Mouse (Mus musculus) heart, embryonic 13.5 days (tissue): Measurements from ENCODE around the gene Syngap1. TPM values are rescaled to one million over a fixed set of nuclear protein-coding genes. Genes with fewer than 3 reads are reported as not detected.

Source experiments
- ATAC-seq: fragments of 200-750 bp; cut with Nextera tagmentation; 2 replicates; pipeline ENCODE4 v1.8.0; 2017; ENCODE audit warnings: moderate TSS enrichment; ENCODE audit not compliant: insufficient number of reproducible peaks, low FRiP score, low TSS enrichment; ENCODE audit errors: extremely low read depth
- H3K27ac ChIP-seq: fragments of 300-500 bp; sonication (generic); replicated peaks from 2 replicates; pipeline ENCODE4 v1.5.1; 2015; ENCODE audit warnings: moderate library complexity, mild to moderate bottlenecking, inconsistent platforms
- H3K27me3 ChIP-seq: fragments of 300-500 bp; sonication (generic); replicated peaks from 2 replicates; pipeline ENCODE4 v1.6.1; 2015; ENCODE audit warnings: mild to moderate bottlenecking, inconsistent platforms
- H3K36me3 ChIP-seq: fragments of 300-500 bp; sonication (generic); 2 replicates; pipeline ENCODE4 v1.6.1; 2015; ENCODE audit warnings: mild to moderate bottlenecking, inconsistent platforms
- H3K4me1 ChIP-seq: fragments of 300-500 bp; sonication (generic); 2 replicates; pipeline ENCODE4 v1.6.1; 2015; ENCODE audit warnings: inconsistent platforms
- H3K4me2 ChIP-seq: fragments of 300-500 bp; sonication (generic); 2 replicates; pipeline ENCODE4 v1.6.1; 2015; ENCODE audit warnings: inconsistent platforms, mild to moderate bottlenecking, moderate library complexity
- H3K4me3 ChIP-seq: fragments of 300-500 bp; sonication (generic); 2 replicates; pipeline ENCODE4 v1.5.1; 2015; ENCODE audit warnings: moderate library complexity, mild to moderate bottlenecking, inconsistent platforms
- H3K9ac ChIP-seq: fragments of 300-500 bp; sonication (generic); 2 replicates; pipeline ENCODE4 v1.6.1; 2015; ENCODE audit warnings: inconsistent platforms, mild to moderate bottlenecking, moderate library complexity
- H3K9me3 ChIP-seq: fragments of 300-500 bp; sonication (generic); 2 replicates; pipeline ENCODE4 v1.6.1; 2016; ENCODE audit warnings: inconsistent platforms
- WGBS: fragments of 180-500 bp; shearing (Covaris S2); methylation state at CpG from one replicate; pipeline ENCODE4 v1.1.7; 2015; ENCODE audit warnings: mixed read lengths; 5-methylcytosine and 5-hydroxymethylcytosine counted together
- polyA plus RNA-seq: library from polyadenylated mRNA; unstranded; fragments of >200 nt; fragmentation: Nextera tagmentation; extraction: Ambion mirVana; gene quantifications from 2 replicates; pipeline ENCODE4 v1.2.1, GENCODE M21; 2015

Gene Syngap1
- polyA plus RNA-seq, 1 experiment from 2014 or later, result 2.0 TPM

DNA sequence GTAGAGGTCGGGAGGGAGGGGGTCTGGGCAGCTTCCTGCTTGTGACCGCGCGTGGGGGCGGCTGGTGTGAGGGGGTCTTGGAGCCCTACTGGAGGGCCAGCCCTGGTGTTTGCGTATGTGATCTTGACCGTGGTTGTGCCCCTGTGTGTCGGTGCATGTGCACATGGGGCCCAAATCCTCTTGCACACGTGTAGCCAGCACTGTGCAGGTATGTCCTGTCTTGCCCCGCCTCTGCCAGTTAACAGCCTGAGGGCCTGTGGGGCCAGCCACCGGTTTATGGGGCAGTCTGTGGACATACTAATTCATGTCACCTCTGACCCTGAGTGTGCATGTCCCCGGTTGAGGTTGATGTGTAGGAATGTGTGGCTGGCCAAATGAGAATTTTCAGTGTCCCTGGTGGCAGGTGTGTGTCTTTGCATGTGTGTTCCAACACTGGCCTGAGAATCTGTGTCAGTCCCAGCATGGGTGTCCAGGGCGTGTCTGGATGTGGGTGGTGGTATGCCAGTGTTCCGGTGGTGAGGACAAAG, 8.1 kb downstream of the Syngap1 start:
- no peaks in the 10 kb centered on the region for H3K9me3 ChIP-seq
- H3K36me3 ChIP-seq, result no peaks in the 10 kb centered on the region
- WGBS, result 11% methylated on average over 13 of the region's 14 CpGs
- peaks cover 79% of the 10 kb centered on the region for H3K4me1 ChIP-seq
- peaks cover 3% of the 10 kb centered on the region; the same call in 1 of the 2 replicates for H3K27me3 ChIP-seq
- ATAC-seq, result no peak
- H3K27ac ChIP-seq, result peak overlapping the region; percentile 74
- H3K4me3 ChIP-seq, result peak overlapping the region; percentile 79
- peak overlapping the region; percentile 94 for H3K9ac ChIP-seq
- peak overlapping the region; percentile 96 for H3K4me2 ChIP-seq

DNA sequence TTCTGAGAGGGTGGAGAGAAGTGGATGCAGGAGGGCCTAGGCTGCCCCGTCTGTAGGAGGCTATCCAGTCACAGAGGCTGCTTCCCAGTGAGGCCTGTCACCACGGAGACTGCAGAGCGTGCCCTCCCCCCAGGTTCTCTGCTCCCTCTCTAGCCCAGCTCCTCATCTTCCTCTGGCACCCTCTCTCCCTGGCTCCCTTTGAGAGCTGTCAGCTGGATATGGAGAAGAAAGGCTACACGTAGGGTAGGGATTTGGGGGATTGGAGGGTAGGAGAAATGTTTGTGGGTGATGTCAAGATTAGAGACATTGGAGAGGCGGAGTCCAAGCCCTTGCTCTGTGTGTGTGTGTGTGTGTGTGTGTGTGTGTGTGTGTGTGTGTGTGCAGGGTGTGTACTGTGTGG, 8.8 kb downstream of the Syngap1 start:
- no peak for ATAC-seq
- H3K36me3 ChIP-seq, result peaks cover under 1% of the 10 kb centered on the region; the same call in 1 of the 2 replicates
- no peaks in the 10 kb centered on the region for H3K9me3 ChIP-seq
- 50% methylated on average over 5 of the region's 5 CpGs for WGBS
- H3K4me1 ChIP-seq, result peaks cover 87% of the 10 kb centered on the region
- H3K9ac ChIP-seq, result peak overlapping the region; percentile 94
- H3K4me2 ChIP-seq, result peak overlapping the region; percentile 96
- H3K27ac ChIP-seq, result peak overlapping the region; percentile 74
- peaks cover 3% of the 10 kb centered on the region; the same call in 1 of the 2 replicates for H3K27me3 ChIP-seq
- peak overlapping the region; percentile 79 for H3K4me3 ChIP-seq

DNA sequence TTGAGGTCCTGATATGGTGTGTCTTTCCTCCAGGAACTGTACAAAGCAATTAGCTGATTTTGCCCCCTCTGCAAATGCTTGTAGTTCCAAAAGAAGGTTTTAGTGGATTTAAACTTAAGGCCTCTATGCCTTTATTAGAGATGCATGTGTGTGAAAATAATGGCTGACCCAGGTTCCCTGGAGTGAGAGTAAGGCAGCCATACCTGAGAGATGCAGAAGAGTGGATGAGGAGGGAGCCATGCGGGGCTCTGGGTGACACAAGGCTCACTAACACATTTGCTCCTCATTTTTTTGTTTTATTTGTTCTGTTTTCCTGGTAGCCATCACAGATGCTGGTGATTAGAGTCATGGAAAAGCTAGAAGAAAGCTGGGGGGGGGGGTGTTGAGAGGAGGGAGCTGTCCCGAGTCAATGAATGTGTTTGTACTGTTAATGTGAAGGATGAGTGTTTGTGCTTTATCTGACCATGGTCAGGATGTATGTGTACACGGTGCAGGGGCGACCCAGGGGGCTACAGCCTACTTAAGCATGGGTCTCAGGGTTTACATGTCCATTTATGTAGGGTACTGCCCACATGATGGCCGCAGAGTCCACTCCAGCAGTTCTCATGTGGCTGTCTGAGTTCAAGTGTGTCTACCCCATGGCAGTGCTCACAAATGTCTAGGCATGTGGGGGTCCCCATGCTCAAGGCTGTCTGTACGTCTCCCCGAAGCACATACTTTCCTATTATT, 9.7 kb downstream of the Syngap1 start:
- peaks cover 89% of the 10 kb centered on the region for H3K4me1 ChIP-seq
- no peaks in the 10 kb centered on the region for H3K9me3 ChIP-seq
- H3K36me3 ChIP-seq, result peaks cover 9% of the 10 kb centered on the region; the same call in 1 of the 2 replicates
- peak overlapping the region; percentile 64 for H3K4me2 ChIP-seq
- H3K4me3 ChIP-seq, result peak overlapping the region; percentile 48
- H3K27ac ChIP-seq, result peak overlapping the region; percentile 54
- peak overlapping the region; percentile 79 for H3K9ac ChIP-seq
- ATAC-seq, result no peak
- no peaks in the 10 kb centered on the region; the same call in 1 of the 2 replicates for H3K27me3 ChIP-seq
- WGBS, result 35% methylated on average over 7 of the region's 7 CpGs

DNA sequence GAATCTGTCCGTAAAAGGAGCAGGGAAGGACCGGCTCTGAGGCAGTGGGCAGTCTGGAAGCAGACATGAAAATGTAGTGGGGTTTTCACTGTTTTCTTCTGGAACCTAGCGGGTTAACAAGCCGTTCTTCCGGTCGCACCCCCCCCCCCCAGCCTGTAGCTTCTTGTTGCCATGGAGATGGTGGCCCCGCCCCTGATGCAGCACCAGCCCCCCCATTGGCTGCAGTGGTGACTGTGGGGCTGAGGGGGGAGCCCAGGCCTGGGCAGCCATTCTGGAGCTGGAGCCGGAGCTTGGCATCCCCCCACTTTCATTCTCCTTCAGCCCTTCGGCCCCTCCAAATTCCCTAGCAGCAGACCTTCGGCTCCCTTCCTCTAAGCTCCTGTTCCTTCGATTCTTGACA, 10.4 kb downstream of the Syngap1 start:
- WGBS, result 1% methylated on average over 11 of the region's 11 CpGs
- Histone ChIP-seq H3K27ac (peak overlapping the region; percentile 95), H3K9ac (peak overlapping the region; percentile 79), H3K36me3 (peaks cover 16% of the 10 kb centered on the region), H3K4me3 (peak overlapping the region; percentile 48), H3K4me1 (peaks cover 85% of the 10 kb centered on the region), H3K27me3 (no peaks in the 10 kb centered on the region; the same call in 1 of the 2 replicates), H3K4me2 (peak overlapping the region; percentile 64), H3K9me3 (no peaks in the 10 kb centered on the region)
- ATAC-seq, result no peak

DNA sequence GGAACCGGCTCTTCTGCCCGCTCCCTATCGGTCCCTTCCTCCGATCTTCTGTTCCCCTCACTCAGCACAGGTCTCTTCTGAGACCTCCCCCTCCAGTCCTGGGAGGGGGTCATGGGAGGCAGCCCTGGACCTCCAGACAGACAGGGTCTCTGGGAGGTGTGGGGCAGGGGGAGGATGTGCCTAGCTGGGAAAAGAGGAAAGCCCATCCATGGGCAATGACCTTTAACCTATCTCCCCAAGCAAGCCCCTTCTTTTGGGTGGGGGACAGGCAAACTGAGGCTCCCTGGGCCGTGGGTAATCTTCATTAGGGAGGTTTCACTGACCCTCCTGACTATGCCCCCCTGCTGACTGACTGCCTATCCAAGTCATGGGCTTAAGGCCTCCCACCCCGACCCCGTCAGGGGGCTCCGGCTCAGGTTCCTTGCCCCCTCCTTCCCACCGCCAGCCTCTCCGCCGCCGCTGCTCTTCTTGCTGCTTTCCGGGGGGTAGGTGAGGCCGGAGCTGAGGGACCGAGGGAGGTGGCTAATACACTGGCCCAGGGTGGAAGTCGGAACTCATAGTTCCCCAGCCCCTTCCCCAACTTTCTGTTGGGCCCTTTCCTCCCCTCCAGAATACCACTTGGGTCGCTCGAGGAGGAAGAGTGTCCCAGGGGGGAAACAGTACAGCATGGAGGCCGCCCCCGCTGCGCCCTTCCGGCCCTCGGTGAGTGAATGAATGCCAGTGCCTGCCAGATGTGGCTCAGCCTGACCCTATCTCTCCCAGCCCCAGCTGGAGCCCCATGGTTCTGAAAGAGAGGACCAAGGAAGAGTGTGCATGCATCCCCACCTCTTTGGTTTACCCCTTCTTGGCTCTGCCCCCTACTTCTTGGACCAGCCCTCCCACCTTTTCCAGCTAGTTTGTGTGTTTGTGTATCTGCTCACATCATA, 11.2 kb downstream of the Syngap1 start:
- Histone ChIP-seq H3K27ac (peak overlapping the region; percentile 95), H3K9ac (peak overlapping the region; percentile 79), H3K27me3 (no peaks in the 10 kb centered on the region; the same call in 1 of the 2 replicates), H3K4me3 (peak overlapping the region; percentile 48), H3K9me3 (no peaks in the 10 kb centered on the region), H3K36me3 (peaks cover 24% of the 10 kb centered on the region), H3K4me2 (peak overlapping the region; percentile 64), H3K4me1 (peaks cover 85% of the 10 kb centered on the region)
- 17% methylated on average over 23 of the region's 23 CpGs for WGBS
- no peak for ATAC-seq

DNA sequence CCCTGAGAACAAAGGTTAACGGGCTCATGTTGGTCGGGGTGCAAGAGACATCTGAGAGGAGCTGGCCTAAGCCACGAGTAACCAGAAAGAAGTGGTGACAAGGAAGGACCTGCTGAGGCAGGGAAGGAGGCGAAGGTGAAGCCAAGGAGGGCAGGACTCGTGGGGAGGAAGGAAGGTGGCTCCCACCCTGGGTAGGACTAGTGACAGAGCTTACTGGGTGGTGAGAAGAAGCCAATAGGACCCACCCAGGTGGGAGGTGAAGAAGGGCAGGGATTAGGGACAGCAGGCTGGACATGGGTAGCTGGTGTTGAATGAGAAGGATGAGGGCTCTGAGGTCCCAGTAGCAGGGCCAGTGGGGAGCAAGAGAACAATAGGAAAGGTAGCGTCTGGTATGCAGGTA, 12.1 kb downstream of the Syngap1 start:
- Histone ChIP-seq H3K4me2 (peak overlapping the region; percentile 64), H3K9ac (peak overlapping the region; percentile 79), H3K27ac (peak overlapping the region; percentile 95), H3K9me3 (no peaks in the 10 kb centered on the region), H3K36me3 (peaks cover 34% of the 10 kb centered on the region), H3K4me3 (peak overlapping the region; percentile 48), H3K27me3 (no peaks in the 10 kb centered on the region; the same call in 1 of the 2 replicates), H3K4me1 (peaks cover 78% of the 10 kb centered on the region)
- ATAC-seq, result no peak
- 26% methylated on average over 6 of the region's 6 CpGs for WGBS

DNA sequence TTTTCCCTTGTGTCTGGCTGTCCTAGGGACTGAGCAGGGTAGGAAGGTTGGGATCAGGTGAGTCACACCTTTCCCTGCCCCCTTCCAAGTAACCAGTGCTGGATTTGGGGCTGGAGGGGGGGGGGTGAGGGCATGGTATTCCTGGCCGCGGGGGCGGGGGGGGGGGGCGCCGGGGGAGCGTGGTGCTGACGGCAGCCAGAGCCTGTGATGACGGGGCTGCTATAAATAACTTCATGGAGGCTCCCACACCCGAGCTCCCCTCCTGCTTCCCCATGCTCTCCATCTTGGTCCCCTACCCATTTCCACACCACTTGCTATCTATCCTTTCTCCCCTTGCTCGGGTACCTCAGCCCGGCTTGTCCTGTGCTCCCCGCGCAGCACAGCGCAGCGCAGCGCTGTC, 12.7 kb downstream of the Syngap1 start:
- Histone ChIP-seq H3K27me3 (no peaks in the 10 kb centered on the region; the same call in 1 of the 2 replicates), H3K4me3 (peak overlapping the region; percentile 48), H3K27ac (peak overlapping the region; percentile 95), H3K4me1 (peaks cover 77% of the 10 kb centered on the region), H3K36me3 (peaks cover 38% of the 10 kb centered on the region), H3K9me3 (no peaks in the 10 kb centered on the region), H3K9ac (peak overlapping the region; percentile 79), H3K4me2 (peak overlapping the region; percentile 64)
- ATAC-seq, result peak; percentile 24; the same call in 1 of the 2 replicates
- WGBS, result 5% methylated on average over 16 of the region's 16 CpGs

DNA sequence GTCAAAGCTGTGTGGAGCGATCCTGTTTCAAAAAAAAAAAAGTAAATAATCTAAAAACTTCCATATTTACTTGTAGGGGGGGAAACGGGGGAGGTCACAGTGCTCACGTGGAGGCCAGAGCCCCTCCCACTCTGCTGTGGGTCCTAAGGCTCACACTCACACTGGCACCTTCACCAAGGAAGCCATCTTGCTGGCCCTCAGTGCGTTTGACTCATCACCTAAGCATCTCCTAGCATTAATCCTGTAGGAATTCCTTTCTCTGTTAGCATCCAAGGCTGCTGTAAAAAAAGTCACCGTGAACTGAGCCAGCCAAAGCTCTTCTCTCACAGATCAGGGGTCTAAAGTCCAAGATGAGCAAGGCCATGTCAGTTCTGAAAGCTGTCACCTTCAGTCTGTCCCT, 15.3 kb downstream of the Syngap1 start:
- peaks cover 59% of the 10 kb centered on the region for H3K36me3 ChIP-seq
- WGBS, result 68% methylated on average over 5 of the region's 5 CpGs
- H3K9ac ChIP-seq, result no peak overlapping the region

DNA sequence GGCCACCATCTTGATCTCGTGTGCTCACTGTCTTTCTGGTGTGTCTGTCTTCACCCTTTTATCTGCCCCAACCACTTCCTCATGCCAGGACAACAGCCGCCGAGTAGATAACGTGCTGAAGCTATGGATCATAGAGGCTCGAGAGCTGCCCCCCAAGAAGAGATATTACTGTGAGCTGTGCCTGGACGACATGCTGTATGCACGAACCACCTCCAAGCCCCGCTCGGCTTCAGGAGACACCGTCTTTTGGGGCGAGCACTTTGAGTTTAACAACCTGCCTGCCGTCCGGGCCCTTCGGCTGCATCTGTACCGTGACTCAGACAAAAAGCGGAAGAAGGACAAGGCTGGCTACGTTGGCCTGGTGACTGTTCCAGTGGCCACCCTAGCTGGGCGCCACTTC, 15.8 kb downstream of the Syngap1 start:
- no peak for ATAC-seq

More for the DNA sequence above, 15.3 kb downstream of the Syngap1 start:
- no peak for ATAC-seq
- H3K4me3 ChIP-seq, result no peak overlapping the region
- H3K27ac ChIP-seq, result 0 out of 2 replicates have a peak overlapping the region, but pooled peaks have one; percentile 8
- H3K9me3 ChIP-seq, result no peaks in the 10 kb centered on the region
- no peaks in the 10 kb centered on the region; the same call in 1 of the 2 replicates for H3K27me3 ChIP-seq
- peaks cover 51% of the 10 kb centered on the region for H3K4me1 ChIP-seq
- H3K4me2 ChIP-seq, result peak overlapping the region; percentile 7; the same call in 1 of the 2 replicates

DNA sequence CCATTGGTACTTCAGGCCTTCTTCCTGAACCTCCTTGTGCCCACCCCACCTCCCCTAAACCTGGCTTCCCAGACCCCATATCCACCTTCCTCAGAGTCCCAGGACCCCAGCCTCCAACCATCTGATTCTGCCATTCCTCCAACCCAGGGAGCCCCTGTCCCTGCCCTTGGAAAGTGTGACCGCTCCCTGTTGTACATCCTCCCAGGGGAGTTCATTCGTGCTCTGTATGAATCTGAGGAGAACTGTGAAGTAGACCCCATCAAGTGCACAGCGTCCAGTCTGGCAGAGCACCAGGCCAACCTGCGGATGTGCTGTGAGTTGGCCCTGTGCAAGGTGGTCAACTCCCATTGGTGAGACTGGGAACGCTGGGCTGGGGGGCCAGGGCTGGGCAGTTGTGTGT, 16.8 kb downstream of the Syngap1 start:
- Histone ChIP-seq H3K36me3 (peaks cover 75% of the 10 kb centered on the region), H3K9ac (no peak overlapping the region), H3K27me3 (no peaks in the 10 kb centered on the region; the same call in 1 of the 2 replicates), H3K9me3 (no peaks in the 10 kb centered on the region), H3K27ac (no peak overlapping the region), H3K4me1 (peaks cover 36% of the 10 kb centered on the region), H3K4me2 (no peak overlapping the region), H3K4me3 (no peak overlapping the region)
- ATAC-seq, result no peak
- WGBS, result 89% methylated on average over 5 of the region's 5 CpGs

More for the DNA sequence above, 15.8 kb downstream of the Syngap1 start:
- Histone ChIP-seq H3K9ac (peak overlapping the region; percentile 19; the same call in 1 of the 2 replicates), H3K9me3 (no peaks in the 10 kb centered on the region), H3K4me2 (peak overlapping the region; percentile 7; the same call in 1 of the 2 replicates), H3K4me1 (peaks cover 46% of the 10 kb centered on the region), H3K27ac (0 out of 2 replicates have a peak overlapping the region, but pooled peaks have one; percentile 8), H3K4me3 (no peak overlapping the region), H3K36me3 (peaks cover 65% of the 10 kb centered on the region), H3K27me3 (no peaks in the 10 kb centered on the region; the same call in 1 of the 2 replicates)
- 66% methylated on average over 18 of the region's 18 CpGs for WGBS
